Mouse (Mus musculus) liver, postnatal 0 days (tissue): Measurements from ENCODE around the gene Synj1. TPM values are rescaled to one million over a fixed set of nuclear protein-coding genes. Genes with fewer than 3 reads are reported as not detected.

ENCODE experiments used
- ATAC-seq: fragments of 200-750 bp; cut with Nextera tagmentation; 2 replicates; pipeline ENCODE4 v1.8.0; 2017; ENCODE audit warnings: mild to moderate bottlenecking, moderate library complexity
- DNase-seq: peaks from one replicate; pipeline ENCODE4 v3.0.0-alpha.2; 2016
- H3K27ac ChIP-seq: fragments of 300-500 bp; sonication (generic); 2 replicates; pipeline ENCODE4 v1.5.1; 2014; ENCODE audit warnings: antibody characterized with exemption, moderate library complexity, mild to moderate bottlenecking, low read depth
- H3K27me3 ChIP-seq: fragments of 300-500 bp; sonication (generic); 2 replicates; pipeline ENCODE4 v1.6.1; 2014; ENCODE audit warnings: low read length, control low read depth, mixed read lengths; ENCODE audit not compliant: insufficient read depth
- H3K36me3 ChIP-seq: fragments of 300-500 bp; sonication (generic); replicated peaks from 2 replicates; pipeline ENCODE4 v1.6.1; 2014; ENCODE audit warnings: mild to moderate bottlenecking, control low read depth, low read length, moderate library complexity, mixed read lengths; ENCODE audit not compliant: insufficient read depth
- H3K4me1 ChIP-seq: fragments of 300-500 bp; sonication (generic); 2 replicates; pipeline ENCODE4 v1.6.1; 2014; ENCODE audit warnings: antibody characterized with exemption, mild to moderate bottlenecking, control low read depth; ENCODE audit not compliant: insufficient read depth
- H3K4me2 ChIP-seq: fragments of 300-500 bp; sonication (generic); 2 replicates; pipeline ENCODE4 v1.6.1; 2014; ENCODE audit warnings: low read depth, mild to moderate bottlenecking, low read length, moderate library complexity, mixed read lengths
- H3K4me3 ChIP-seq: fragments of 300-500 bp; sonication (generic); 2 replicates; pipeline ENCODE4 v1.5.1; 2014; ENCODE audit warnings: low read depth, low read length
- H3K9ac ChIP-seq: fragments of 300-500 bp; sonication (generic); replicated peaks from 2 replicates; pipeline ENCODE4 v1.6.1; 2014; ENCODE audit warnings: mild to moderate bottlenecking, moderate library complexity
- H3K9me3 ChIP-seq: fragments of 300-500 bp; sonication (generic); 2 replicates; pipeline ENCODE4 v1.6.1; 2016; ENCODE audit warnings: mild to moderate bottlenecking, control low read depth, low read length, mixed read lengths
- CTCF ChIP-seq: sonication (generic); IDR thresholded peaks from 2 replicates; pipeline ENCODE4 v1.5.1; 2016; ENCODE audit warnings: antibody characterized with exemption, low read depth
- EP300 ChIP-seq: IDR thresholded peaks from 2 replicates; pipeline ENCODE4 v1.6.1; 2016; ENCODE audit warnings: antibody characterized with exemption, low read depth, mild to moderate bottlenecking
- WGBS: fragments of 180-500 bp; shearing (Covaris S2); extraction: QIAGEN DNeasy Blood & Tissue Kit; methylation state at CpG from one replicate; pipeline ENCODE4 v1.1.7; 2014; ENCODE audit not compliant: insufficient replicate concordance; 5-methylcytosine and 5-hydroxymethylcytosine counted together
- polyA plus RNA-seq: library from polyadenylated mRNA; unstranded; fragments of >200 nt; fragmentation: Nextera tagmentation; extraction: Ambion mirVana; gene quantifications from 2 replicates; pipeline ENCODE4 v1.2.1, GENCODE M21; 2015

Gene Synj1
- 8.2 and 8.6 TPM in 2 replicates for polyA plus RNA-seq

DNA sequence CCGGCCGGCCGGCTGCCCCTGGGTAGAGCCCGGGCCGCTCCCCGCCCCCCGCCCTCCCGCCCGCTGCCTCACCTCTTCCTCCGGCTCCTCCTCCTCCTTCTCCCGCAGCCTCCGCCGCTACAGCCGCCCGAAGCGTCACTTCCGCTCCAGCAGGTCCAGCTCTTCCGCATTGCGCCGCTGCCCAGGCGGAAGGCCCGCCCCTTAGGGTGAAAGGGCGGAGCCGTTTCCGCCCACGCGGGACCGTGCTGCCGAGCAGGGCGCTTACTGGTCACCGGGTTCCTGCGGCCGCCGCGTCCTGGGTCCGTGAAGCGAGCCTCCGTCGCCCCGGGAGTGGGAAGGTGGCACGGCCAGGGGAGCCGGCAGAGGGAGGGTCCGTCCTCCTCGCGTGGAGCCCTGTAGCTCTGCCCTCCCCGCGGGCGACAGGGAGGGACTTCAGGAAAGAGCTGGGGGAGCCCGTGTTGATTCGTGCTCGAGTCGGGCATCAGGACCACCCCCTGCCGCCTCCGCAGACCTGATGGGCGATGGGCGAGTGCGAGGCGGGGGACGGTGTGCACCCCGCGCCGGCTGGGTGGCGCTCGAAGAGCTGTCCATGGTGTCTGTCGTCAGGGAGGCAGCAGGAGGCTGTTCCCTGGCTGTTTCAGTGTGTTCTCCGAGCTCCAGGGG lies at the start of gene Synj1:
Synj1 (minus strand) TSS at position 288 of the 663 bp plus-strand sequence.
- 0% methylated on average over 53 of the region's 66 CpGs for WGBS

DNA sequence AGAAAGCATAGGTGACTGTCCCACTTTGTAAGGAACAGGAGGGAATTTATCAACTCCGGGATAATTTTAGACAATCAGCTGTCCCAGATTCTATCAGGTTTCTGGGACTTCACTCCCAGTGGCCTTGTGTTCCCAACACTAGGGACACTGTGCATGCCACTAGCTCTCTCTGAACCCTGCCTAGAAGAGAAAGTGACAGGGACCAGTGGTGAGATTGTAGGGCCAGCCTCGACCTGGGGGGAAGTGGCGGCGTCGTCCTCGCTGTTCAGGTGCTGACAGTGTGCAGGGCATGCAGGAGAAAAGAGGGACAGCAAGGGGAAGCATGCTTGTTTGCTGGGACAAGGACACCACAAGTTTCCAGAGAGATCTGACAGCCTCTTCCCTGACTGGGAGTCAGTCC lies 46.6 kb upstream of the Synj1 start:
- H3K9me3 ChIP-seq, result no peaks in the 10 kb centered on the region
- H3K27ac ChIP-seq, result no peak overlapping the region
- H3K36me3 ChIP-seq, result no peaks in the 10 kb centered on the region
- no peak overlapping the region for H3K4me3 ChIP-seq
- ATAC-seq (no peak), DNase-seq (no peak)
- 59% methylated on average over 6 of the region's 6 CpGs for WGBS
- no peak for TF ChIP-seq EP300
- TF ChIP-seq CTCF, result no peak
- 0 out of 2 replicates have a peak, but pooled peaks cover 7% of the 10 kb centered on the region for H3K4me1 ChIP-seq
- H3K27me3 ChIP-seq, result 0 out of 2 replicates have a peak, but pooled peaks cover 2% of the 10 kb centered on the region
- no peak overlapping the region for H3K4me2 ChIP-seq
- no peak overlapping the region for H3K9ac ChIP-seq

More for the DNA sequence above, at the start of gene Synj1:
- H3K9ac ChIP-seq, result peak within 1 kb of the TSS; percentile 98
- TF ChIP-seq EP300, result no peak
- 0 out of 2 replicates have a peak, but pooled peaks have one; percentile 18 for TF ChIP-seq CTCF
- ATAC-seq, result peak; percentile 95
- DNase-seq, result peak; percentile 94
- peak within 1 kb of the TSS; percentile 99 for H3K4me2 ChIP-seq
- H3K36me3 ChIP-seq, result peaks cover 20% of the 10 kb centered on the region
- peak within 1 kb of the TSS; percentile 99 for H3K4me3 ChIP-seq
- H3K9me3 ChIP-seq, result no peaks in the 10 kb centered on the region
- no peaks in the 10 kb centered on the region for H3K27me3 ChIP-seq
- peaks cover 15% of the 10 kb centered on the region for H3K4me1 ChIP-seq
- peak within 1 kb of the TSS; percentile 97 for H3K27ac ChIP-seq

DNA sequence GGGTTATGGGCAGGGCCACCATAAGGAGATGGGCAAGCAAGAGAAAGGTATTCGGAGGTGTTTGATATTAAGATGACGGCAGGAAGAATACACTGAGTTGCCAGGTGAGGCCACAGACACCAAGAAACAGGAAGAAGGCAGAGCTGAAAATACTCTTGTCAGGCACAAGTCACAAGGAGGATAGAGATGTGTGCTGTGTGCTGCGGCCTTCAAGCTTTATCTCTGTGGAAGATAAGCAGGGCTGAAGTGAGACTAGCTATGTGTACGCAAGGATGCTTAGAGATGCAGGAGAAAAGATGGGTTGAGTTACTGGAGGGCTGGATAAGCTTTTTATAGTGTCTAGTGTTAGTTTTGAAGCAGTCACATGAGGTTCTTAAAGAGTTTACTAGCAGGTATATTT lies 46.2 kb upstream of the Synj1 start:
- H3K9ac ChIP-seq, result no peak overlapping the region
- H3K4me1 ChIP-seq, result 0 out of 2 replicates have a peak, but pooled peaks cover 7% of the 10 kb centered on the region
- H3K4me3 ChIP-seq, result no peak overlapping the region
- 58% methylated on average over 4 of the region's 4 CpGs for WGBS
- no peaks in the 10 kb centered on the region for H3K9me3 ChIP-seq
- 0 out of 2 replicates have a peak, but pooled peaks cover 2% of the 10 kb centered on the region for H3K27me3 ChIP-seq
- TF ChIP-seq CTCF (no peak), EP300 (no peak)
- no peak for DNase-seq
- H3K4me2 ChIP-seq, result no peak overlapping the region
- no peak overlapping the region for H3K27ac ChIP-seq
- H3K36me3 ChIP-seq, result no peaks in the 10 kb centered on the region
- no peak for ATAC-seq

DNA sequence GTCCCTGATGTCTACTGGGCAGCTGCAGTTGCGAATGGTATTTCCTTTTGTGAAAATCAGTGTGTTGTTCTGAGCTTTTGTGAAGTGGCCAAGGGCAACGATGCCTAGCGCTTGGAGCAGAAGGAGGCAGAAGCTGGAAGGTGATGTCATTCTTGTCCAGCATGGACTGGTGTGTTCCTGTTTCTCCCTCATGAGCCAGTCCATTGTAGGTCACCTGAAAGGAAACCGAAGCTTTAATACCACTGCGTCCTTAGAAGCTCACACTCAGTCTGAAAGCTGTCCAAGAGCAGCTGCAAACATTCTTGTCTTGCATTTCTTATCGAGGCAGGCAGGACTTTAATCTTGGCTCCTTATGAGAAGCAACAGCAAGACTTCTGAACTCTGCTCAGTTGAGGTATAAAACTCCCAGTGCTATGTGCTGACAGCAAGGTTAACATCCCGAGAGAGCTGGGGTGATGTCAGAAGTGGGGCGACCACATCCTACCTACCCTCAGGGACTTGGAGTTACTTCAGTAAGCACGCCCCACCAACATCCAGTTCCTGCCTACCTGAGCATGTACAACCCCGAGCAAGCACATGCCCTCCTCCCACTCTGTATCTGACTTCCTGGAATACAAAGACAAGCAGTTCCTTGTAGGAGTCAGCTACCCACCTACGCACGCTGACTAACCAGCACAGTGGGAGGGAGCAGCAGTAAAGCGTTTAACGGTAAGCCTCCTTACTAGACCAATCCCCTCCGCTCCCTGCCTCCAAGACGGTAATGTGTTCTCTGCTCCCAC lies 45.1 kb upstream of the Synj1 start:
- Histone ChIP-seq H3K36me3 (no peaks in the 10 kb centered on the region), H3K27me3 (0 out of 2 replicates have a peak, but pooled peaks cover 2% of the 10 kb centered on the region), H3K9ac (no peak overlapping the region), H3K27ac (no peak overlapping the region), H3K4me3 (no peak overlapping the region), H3K4me2 (no peak overlapping the region), H3K9me3 (no peaks in the 10 kb centered on the region), H3K4me1 (0 out of 2 replicates have a peak, but pooled peaks cover 5% of the 10 kb centered on the region)
- DNase-seq, result no peak
- ATAC-seq, result peak; percentile 35; the same call in 1 of the 2 replicates
- no peak for TF ChIP-seq CTCF
- TF ChIP-seq EP300, result no peak
- 51% methylated on average over 16 of the region's 16 CpGs for WGBS

DNA sequence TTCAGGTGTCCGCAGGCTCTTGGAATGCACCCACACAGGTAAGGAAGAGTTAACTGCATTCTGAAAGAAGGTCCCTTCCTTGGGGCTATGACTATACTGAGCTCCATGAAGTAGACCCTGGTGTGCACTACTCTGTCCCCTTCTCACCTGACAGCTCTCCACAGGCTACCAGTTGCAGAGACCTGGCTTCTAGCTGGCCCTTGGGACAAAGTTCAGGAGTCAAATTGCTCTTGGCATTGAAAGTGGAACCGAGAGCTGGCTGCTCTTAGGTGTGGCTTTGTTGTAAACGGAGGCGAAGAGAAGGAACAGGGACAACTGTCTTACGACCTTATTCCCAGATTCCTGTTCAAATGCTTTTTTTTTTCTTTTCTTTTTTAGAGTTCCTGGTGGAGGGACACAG lies 44.0 kb upstream of the Synj1 start:
- Histone ChIP-seq H3K9ac (no peak overlapping the region), H3K4me3 (no peak overlapping the region), H3K9me3 (no peaks in the 10 kb centered on the region), H3K27ac (no peak overlapping the region), H3K27me3 (0 out of 2 replicates have a peak, but pooled peaks cover 2% of the 10 kb centered on the region), H3K4me1 (0 out of 2 replicates have a peak, but pooled peaks cover 5% of the 10 kb centered on the region), H3K36me3 (no peaks in the 10 kb centered on the region), H3K4me2 (no peak overlapping the region)
- no peak for DNase-seq
- TF ChIP-seq EP300 (no peak), CTCF (no peak)
- WGBS, result 64% methylated on average over 5 of the region's 5 CpGs
- ATAC-seq, result no peak

DNA sequence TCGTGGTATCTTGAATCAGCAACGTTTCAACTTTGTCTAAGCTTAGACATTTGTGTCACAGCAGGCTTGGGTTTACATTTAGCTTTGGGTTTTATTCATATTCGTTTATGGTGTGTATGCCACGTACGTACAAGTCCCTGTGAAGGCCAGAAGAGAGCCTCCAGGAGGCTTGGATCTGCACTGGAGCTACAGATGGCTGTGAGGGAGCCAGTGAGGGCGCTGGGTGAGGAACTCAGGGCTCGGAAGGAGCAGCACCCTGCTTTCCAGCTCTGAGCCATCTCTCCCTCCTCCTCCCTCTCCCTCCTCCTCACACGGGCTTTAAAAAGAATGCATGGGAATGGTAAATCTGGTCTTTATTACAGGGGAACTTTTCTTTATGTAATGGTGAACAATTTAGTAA lies 42.5 kb upstream of the Synj1 start:
- ATAC-seq (no peak), DNase-seq (no peak)
- 0 out of 2 replicates have a peak, but pooled peaks cover 5% of the 10 kb centered on the region for H3K4me1 ChIP-seq
- H3K9me3 ChIP-seq, result no peaks in the 10 kb centered on the region
- no peak overlapping the region for H3K27ac ChIP-seq
- 0 out of 2 replicates have a peak, but pooled peaks cover 2% of the 10 kb centered on the region for H3K27me3 ChIP-seq
- no peak overlapping the region for H3K4me2 ChIP-seq
- H3K36me3 ChIP-seq, result no peaks in the 10 kb centered on the region
- no peak overlapping the region for H3K9ac ChIP-seq
- 60% methylated on average over 8 of the region's 8 CpGs for WGBS
- no peak for TF ChIP-seq CTCF
- TF ChIP-seq EP300, result no peak
- H3K4me3 ChIP-seq, result no peak overlapping the region
